9 mouse cellular contexts compared by ENCODE assay signal in the genomic region with DNA sequence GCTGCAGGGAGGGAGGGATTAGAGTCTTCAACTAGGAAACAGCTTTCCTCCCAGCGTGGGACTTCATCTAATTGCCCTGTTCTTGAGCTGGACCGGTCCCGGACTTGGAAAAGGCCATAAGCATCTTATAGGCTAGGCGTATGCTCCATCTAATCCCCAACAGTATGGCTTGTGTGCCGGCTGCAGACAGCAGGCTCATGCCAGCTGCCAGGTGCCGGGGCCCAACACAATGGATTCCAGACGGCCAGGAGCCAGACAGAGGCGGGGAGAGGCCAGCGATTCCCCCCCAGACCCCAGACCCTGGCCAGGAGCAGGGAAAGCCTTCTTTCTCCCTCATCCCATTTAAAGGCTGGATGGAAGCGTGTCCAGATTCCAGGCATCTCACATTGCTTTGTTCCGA.
DNase-seq lines count a peak whose midpoint lies in the region; ATAC-seq and TF ChIP-seq lines count a peak whose summit lies in the region.
"Had no signal": no experiment of that assay in that cellular context is flagged by ENCODE, and none has a peak within 500 bp of the region (broad histone marks: within the 10 kb centered on the region; RNA-seq: fewer than 3 reads in every experiment).

No protein-coding gene starts in this region.

- no peaks in the 10 kb centered on the region for H3K36me3 ChIP-seq in E14TG2a.4 (ENCODE audit: insufficient read depth, low read length)
- no peaks in the 10 kb centered on the region for H3K36me3 ChIP-seq in forebrain, embryonic 16.5 days (ENCODE audit: control insufficient read depth, insufficient read depth)
- H3K36me3 ChIP-seq in midbrain, embryonic 10.5 days = no peaks in the 10 kb centered on the region
- no peaks in the 10 kb centered on the region for H3K36me3 ChIP-seq in lung, postnatal 0 days (ENCODE audit: insufficient read depth, low read length)

- peak; percentile 85 for ATAC-seq in forebrain, embryonic 16.5 days
- no peak for ATAC-seq in lung, postnatal 0 days
- no peak for ATAC-seq in CD4-positive, CD25-positive, alpha-beta regulatory T cell, adult 4 months

- TF ChIP-seq CTCF in E14TG2a.4 (conservative IDR thresholded peaks at IDR 0.05; ENCODE audit: low read length) = no peak
- no peak for TF ChIP-seq CTCF in lung, postnatal 0 days (IDR thresholded peaks at IDR 0.05)

- peak; percentile 17 for DNase-seq in cerebellum, adult 9-10 months
- peak; percentile 39 for DNase-seq in midbrain, embryonic 10.5 days (ENCODE audit: low spot score)
- no peak for DNase-seq in adrenal gland, postnatal 4 days (ENCODE audit: low spot score in 2 of 2)
- DNase-seq in lung, postnatal 0 days (ENCODE audit: low spot score) = no peak
- no peak for DNase-seq in spleen, adult 18-20 months
- DNase-seq: lung, postnatal 4 days had no signal

- peak overlapping the region; percentile 68 for H3K27ac ChIP-seq in forebrain, embryonic 16.5 days (ENCODE audit: low read length)
- H3K27ac ChIP-seq in midbrain, embryonic 10.5 days (replicated peaks) = peak overlapping the region; percentile 70
- no peak overlapping the region for H3K27ac ChIP-seq in lung, postnatal 0 days (ENCODE audit: low read length)

- H3K4me3 ChIP-seq in E14TG2a.4 (replicated peaks; ENCODE audit: low read length) = peak overlapping the region; percentile 45
- no peak overlapping the region for H3K4me3 ChIP-seq in forebrain, embryonic 16.5 days (replicated peaks; ENCODE audit: low read length)
- H3K4me3 ChIP-seq in midbrain, embryonic 10.5 days = no peak overlapping the region; the same call in 1 of the 2 replicates
- no peak overlapping the region for H3K4me3 ChIP-seq in lung, postnatal 0 days (ENCODE audit: low read depth, low read length)

- WGBS in forebrain, embryonic 16.5 days = 10% methylated on average over 11 of the region's 11 CpGs
- WGBS in midbrain, embryonic 10.5 days = 43% methylated on average over 11 of the region's 11 CpGs
- 75% methylated on average over 11 of the region's 11 CpGs for WGBS in lung, postnatal 0 days

- no peak for TF ChIP-seq EP300 in lung, postnatal 0 days (IDR thresholded peaks at IDR 0.05)

- H3K4me1 ChIP-seq in E14TG2a.4 (replicated peaks; ENCODE audit: low read depth, low read length) = peaks cover 7% of the 10 kb centered on the region
- peaks cover 5% of the 10 kb centered on the region for H3K4me1 ChIP-seq in forebrain, embryonic 16.5 days (replicated peaks; ENCODE audit: control insufficient read depth, insufficient read depth, low read length)
- peaks cover 10% of the 10 kb centered on the region; the same call in 1 of the 2 replicates for H3K4me1 ChIP-seq in midbrain, embryonic 10.5 days
- H3K4me1 ChIP-seq in lung, postnatal 0 days (ENCODE audit: insufficient read depth, low read depth, low read length) = no peaks in the 10 kb centered on the region

- peak overlapping the region; percentile 9; the same call in 1 of the 2 replicates for H3K9ac ChIP-seq in forebrain, embryonic 16.5 days (replicated peaks; ENCODE audit: low read depth, low read length)
- no peak overlapping the region for H3K9ac ChIP-seq in lung, postnatal 0 days (replicated peaks; ENCODE audit: low read depth)

- no peaks in the 10 kb centered on the region for H3K9me3 ChIP-seq in E14TG2a.4 (ENCODE audit: low read length)
- no peaks in the 10 kb centered on the region for H3K9me3 ChIP-seq in forebrain, embryonic 16.5 days (ENCODE audit: control insufficient read depth, low read length)
- H3K9me3 ChIP-seq in midbrain, embryonic 10.5 days (replicated peaks) = no peaks in the 10 kb centered on the region
- no peaks in the 10 kb centered on the region for H3K9me3 ChIP-seq in lung, postnatal 0 days (ENCODE audit: low read length)

- peak overlapping the region; percentile 17 for H3K4me2 ChIP-seq in forebrain, embryonic 16.5 days (ENCODE audit: low read length)
- no peak overlapping the region for H3K4me2 ChIP-seq in lung, postnatal 0 days (replicated peaks; ENCODE audit: low read depth, low read length)

- H3K27me3 ChIP-seq in E14TG2a.4 (ENCODE audit: insufficient read depth, low read length) = no peaks in the 10 kb centered on the region
- H3K27me3 ChIP-seq in forebrain, embryonic 16.5 days (replicated peaks; ENCODE audit: control insufficient read depth, insufficient read depth, low read length) = no peaks in the 10 kb centered on the region
- no peaks in the 10 kb centered on the region for H3K27me3 ChIP-seq in midbrain, embryonic 10.5 days (ENCODE audit: low read depth, poor library complexity, severe bottlenecking)
- H3K27me3 ChIP-seq in lung, postnatal 0 days (replicated peaks; ENCODE audit: insufficient read depth, low read length) = no peaks in the 10 kb centered on the region

Comparison
In these comparisons a context has a peak if more than half of its experiments do, and no peak if none do; other contexts are left out.
1. DNase-seq: peak in cerebellum, adult 9-10 months (single experiment) and midbrain, embryonic 10.5 days (single experiment); none in adrenal gland, postnatal 4 days (0 of 2), lung, postnatal 0 days (single experiment) and spleen, adult 18-20 months (0 of 2).